Mouse (Mus musculus): ENCODE results near the gene Acaca.
A peak's percentile ranks its signal among the peaks of the same experiment; 100 is the strongest.
"Not testable (repeated sequence)": the region's sequence is repeated elsewhere in the genome, so short reads cannot be mapped to it uniquely, and the experiment has no call there.

Acaca gene

GRCm38 (mm10) chr11:84392066-84392465 lies 262.6 kb downstream of the Acaca start:
- not testable (repeated sequence) for DNase-seq (ENCODE audit: low spot score in 2 of 2)

GRCm38 (mm10) chr11:84393571-84393970 lies 264.1 kb downstream of the Acaca start:
- DNase-seq (ENCODE audit: low spot score in 2 of 2) = no peak

- no peak for DNase-seq (ENCODE audit: low spot score in 2 of 2)
Observed at GRCm38 (mm10) chr11:84395010-84395409, 265.5 kb downstream of the Acaca start.

- no peak for DNase-seq (ENCODE audit: low spot score in 2 of 2)
Observed at GRCm38 (mm10) chr11:84406733-84407132, 277.3 kb downstream of the Acaca start.

- DNase-seq (ENCODE audit: low spot score in 2 of 2) = no peak
Observed at GRCm38 (mm10) chr11:84410383-84410782, 280.9 kb downstream of the Acaca start.

GRCm38 (mm10) chr11:84410879-84411641 lies 281.6 kb downstream of the Acaca start:
- DNase-seq (ENCODE audit: low spot score in 2 of 2) = no peak

GRCm38 (mm10) chr11:84411642-84412018 lies 282.2 kb downstream of the Acaca start:
- DNase-seq (ENCODE audit: low spot score in 2 of 2) = no peak

- no peak for DNase-seq (ENCODE audit: low spot score in 2 of 2)
Observed at GRCm38 (mm10) chr11:84412201-84412934, 282.9 kb downstream of the Acaca start.

GRCm38 (mm10) chr11:84413111-84413510 lies 283.6 kb downstream of the Acaca start:
- DNase-seq (ENCODE audit: low spot score in 2 of 2) = no peak

GRCm38 (mm10) chr11:84420779-84421178 lies 291.3 kb downstream of the Acaca start:
- DNase-seq (ENCODE audit: low spot score in 2 of 2) = no peak

GRCm38 (mm10) chr11:84425736-84426632 lies 296.5 kb downstream of the Acaca start:
- DNase-seq (ENCODE audit: low spot score in 2 of 2) = no peak

- DNase-seq (ENCODE audit: low spot score in 2 of 2) = no peak
Observed at GRCm38 (mm10) chr11:84426633-84426998, 297.1 kb downstream of the Acaca start.

GRCm38 (mm10) chr11:84429581-84429980 lies 300.1 kb downstream of the Acaca start:
- DNase-seq (ENCODE audit: low spot score in 2 of 2) = peak in 1 of 2 experiments; percentile 27

- DNase-seq (ENCODE audit: low spot score in 2 of 2) = no peak
Observed at GRCm38 (mm10) chr11:84430336-84430735, 300.9 kb downstream of the Acaca start.

- no peak for DNase-seq (ENCODE audit: low spot score in 2 of 2)
Observed at GRCm38 (mm10) chr11:84434879-84435278, 305.4 kb downstream of the Acaca start.

GRCm38 (mm10) chr11:84440402-84440801 lies 310.9 kb downstream of the Acaca start:
- DNase-seq (ENCODE audit: low spot score in 2 of 2) = no peak

- no peak for DNase-seq (ENCODE audit: low spot score in 2 of 2)
Observed at GRCm38 (mm10) chr11:84442554-84443331, 313.3 kb downstream of the Acaca start.
